Mouse (Mus musculus) hindbrain, postnatal 0 days (tissue): ENCODE measurements around the gene Tmem223. TPM values are rescaled to one million over a fixed set of nuclear protein-coding genes. Genes with fewer than 3 reads are reported as not detected.

Experiments used
- ATAC-seq: fragments of 200-750 bp; cut with Nextera tagmentation; 2 replicates; pipeline ENCODE4 v1.8.0; 2017; ENCODE audit warnings: mild to moderate bottlenecking, moderate TSS enrichment, moderate library complexity
- DNase-seq: peaks from one replicate; pipeline ENCODE4 v3.0.0-alpha.2; 2015; ENCODE audit warnings: low spot score
- H3K27ac ChIP-seq: fragments of 300-500 bp; sonication (generic); 2 replicates; pipeline ENCODE4 v1.5.1; 2014; ENCODE audit warnings: mild to moderate bottlenecking
- H3K27me3 ChIP-seq: fragments of 300-500 bp; sonication (generic); 2 replicates; pipeline ENCODE4 v1.6.1; 2014; ENCODE audit warnings: low read length, mixed read lengths; ENCODE audit not compliant: insufficient read depth
- H3K36me3 ChIP-seq: fragments of 300-500 bp; sonication (generic); 2 replicates; pipeline ENCODE4 v1.6.1; 2014; ENCODE audit warnings: low read length, mixed read lengths; ENCODE audit not compliant: insufficient read depth
- H3K4me1 ChIP-seq: fragments of 300-500 bp; sonication (generic); 2 replicates; pipeline ENCODE4 v1.6.1; 2014; ENCODE audit warnings: antibody characterized with exemption, low read length, mixed read lengths; ENCODE audit not compliant: insufficient read depth
- H3K4me2 ChIP-seq: fragments of 300-500 bp; sonication (generic); 2 replicates; pipeline ENCODE4 v1.6.1; 2014; ENCODE audit warnings: low read depth, mild to moderate bottlenecking, low read length, moderate library complexity, mixed read lengths
- H3K4me3 ChIP-seq: fragments of 300-500 bp; sonication (generic); 2 replicates; pipeline ENCODE4 v1.5.1; 2014; ENCODE audit warnings: low read length
- H3K9ac ChIP-seq: fragments of 300-500 bp; sonication (generic); replicated peaks from 2 replicates; pipeline ENCODE4 v1.6.1; 2014; ENCODE audit warnings: mild to moderate bottlenecking, low read length, moderate library complexity, mixed read lengths
- H3K9me3 ChIP-seq: fragments of 300-500 bp; sonication (generic); 2 replicates; pipeline ENCODE4 v1.6.1; 2016; ENCODE audit warnings: low read length, mixed read lengths
- CTCF ChIP-seq: IDR thresholded peaks from 2 replicates; pipeline ENCODE4 v1.5.1; 2016; ENCODE audit warnings: antibody characterized with exemption, control low read depth, low read depth
- whole genome bisulfite sequencing: fragments of 180-500 bp; shearing (Covaris S2); extraction: QIAGEN DNeasy Blood & Tissue Kit; methylation state at CpG from one replicate; pipeline ENCODE4 v1.1.7; 2014; 5-methylcytosine and 5-hydroxymethylcytosine counted together
- polyA plus RNA-seq: library from polyadenylated mRNA; unstranded; fragments of >200 nt; fragmentation: Nextera tagmentation; extraction: Ambion mirVana; gene quantifications from 2 replicates; pipeline ENCODE4 v1.2.1, GENCODE M21; 2015
- total RNA-seq: library from RNA; depleted of rRNA; stranded (reverse); fragments of >200 nt; gene quantifications from 2 replicates; pipeline ENCODE4 v1.2.3, GENCODE M21; 2014

The Tmem223 gene
- total and polyA plus RNA-seq, 2 experiments from 2014 or later: 233 to 347 TPM

GRCm38 (mm10) chr19:8798947-8799315 lies 28.1 kb downstream of the Tmem223 start:
- Histone ChIP-seq H3K27ac (no peak overlapping the region), H3K4me3 (0 out of 2 replicates have a peak overlapping the region, but pooled peaks have one; percentile 81), H3K9ac (no peak overlapping the region), H3K4me2 (peak overlapping the region; percentile 76), H3K27me3 (no peaks in the 10 kb centered on the region), H3K36me3 (peaks cover 18% of the 10 kb centered on the region), H3K4me1 (peaks cover 3% of the 10 kb centered on the region; the same call in 1 of the 2 replicates), H3K9me3 (no peaks in the 10 kb centered on the region)
- 0 out of 2 replicates have a peak, but pooled peaks have one; percentile 5 for TF ChIP-seq CTCF
- no peak for ATAC-seq
- no peak for DNase-seq

- WGBS: under 1% methylated on average over 30 of the region's 30 CpGs
- H3K4me3 ChIP-seq: peak within 1 kb of the TSS; percentile 53
- H3K9me3 ChIP-seq: no peaks in the 10 kb centered on the region
- H3K27me3 ChIP-seq: no peaks in the 10 kb centered on the region
- H3K4me1 ChIP-seq: peaks cover 3% of the 10 kb centered on the region; the same call in 1 of the 2 replicates
- no peaks in the 10 kb centered on the region; the same call in 1 of the 2 replicates for H3K36me3 ChIP-seq
- H3K4me2 ChIP-seq: peak within 1 kb of the TSS; percentile 74
- TF ChIP-seq CTCF: no peak
- H3K27ac ChIP-seq: peak within 1 kb of the TSS; percentile 84
- ATAC-seq: peak; percentile 98
- DNase-seq: peak; percentile 98
- H3K9ac ChIP-seq: peak within 1 kb of the TSS; percentile 49
Observed at GRCm38 (mm10) chr19:8802130-8802821, 31.5 kb downstream of the Tmem223 start, which contains the start of gene Zbtb3. Zbtb3 (plus strand) TSS chr19:8802555.

- Histone ChIP-seq H3K4me3 (peak overlapping the region; percentile 53), H3K4me1 (no peaks in the 10 kb centered on the region), H3K27me3 (no peaks in the 10 kb centered on the region), H3K27ac (peak overlapping the region; percentile 84), H3K9me3 (no peaks in the 10 kb centered on the region), H3K4me2 (peak overlapping the region; percentile 74), H3K36me3 (no peaks in the 10 kb centered on the region; the same call in 1 of the 2 replicates), H3K9ac (0 out of 2 replicates have a peak overlapping the region, but pooled peaks have one; percentile 49)
- no peak for DNase-seq
- no peak for ATAC-seq
- 86% methylated on average over 9 of the region's 9 CpGs for WGBS
- no peak for TF ChIP-seq CTCF
Observed at GRCm38 (mm10) chr19:8803204-8803780, 32.5 kb downstream of the Tmem223 start.

GRCm38 (mm10) chr19:8803879-8804660 lies 33.3 kb downstream of the Tmem223 start:
- ATAC-seq (no peak), DNase-seq (no peak)
- Histone ChIP-seq H3K27ac (no peak overlapping the region), H3K9ac (no peak overlapping the region), H3K36me3 (no peaks in the 10 kb centered on the region; the same call in 1 of the 2 replicates), H3K27me3 (no peaks in the 10 kb centered on the region), H3K4me2 (no peak overlapping the region), H3K4me3 (no peak overlapping the region), H3K4me1 (no peaks in the 10 kb centered on the region), H3K9me3 (no peaks in the 10 kb centered on the region)
- WGBS: 92% methylated on average over 11 of the region's 11 CpGs
- TF ChIP-seq CTCF: no peak

- Histone ChIP-seq H3K27ac (no peak overlapping the region), H3K4me2 (no peak overlapping the region), H3K4me3 (no peak overlapping the region), H3K36me3 (peaks cover 13% of the 10 kb centered on the region; the same call in 1 of the 2 replicates), H3K4me1 (no peaks in the 10 kb centered on the region), H3K9ac (no peak overlapping the region), H3K9me3 (no peaks in the 10 kb centered on the region), H3K27me3 (no peaks in the 10 kb centered on the region)
- no peak for ATAC-seq
- TF ChIP-seq CTCF: no peak
- WGBS: 93% methylated on average over 5 of the region's 5 CpGs
- no peak for DNase-seq
Observed at GRCm38 (mm10) chr19:8806810-8807209, 36.0 kb downstream of the Tmem223 start.

GRCm38 (mm10) chr19:8815812-8816211 lies 45.0 kb downstream of the Tmem223 start:
- H3K4me3 ChIP-seq: no peak overlapping the region
- 60% methylated on average over 11 of the region's 11 CpGs for WGBS
- peak; percentile 48 for TF ChIP-seq CTCF
- H3K9ac ChIP-seq: peak overlapping the region; percentile 19; the same call in 1 of the 2 replicates
- ATAC-seq (no peak), DNase-seq (peak; percentile 58)
- peaks cover 13% of the 10 kb centered on the region; the same call in 1 of the 2 replicates for H3K36me3 ChIP-seq
- peaks cover 17% of the 10 kb centered on the region for H3K4me1 ChIP-seq
- H3K27me3 ChIP-seq: no peaks in the 10 kb centered on the region
- H3K4me2 ChIP-seq: peak overlapping the region; percentile 27; the same call in 1 of the 2 replicates
- no peak overlapping the region for H3K27ac ChIP-seq
- no peaks in the 10 kb centered on the region for H3K9me3 ChIP-seq
